Mouse (Mus musculus) bone marrow macrophage, adult 2 months (primary cell): Measurements from ENCODE around the gene Sema4c.

ENCODE experiments used
- CTCF ChIP-seq: IDR thresholded peaks from 2 replicates; pipeline ENCODE4 v1.5.1; 2012; ENCODE audit warnings: low read depth, mild to moderate bottlenecking, low read length, moderate library complexity
- POLR2A ChIP-seq: IDR thresholded peaks from 2 replicates; pipeline ENCODE4 v1.6.1; 2012; ENCODE audit warnings: mild to moderate bottlenecking, low read depth, low read length, borderline replicate concordance

GRCm38 (mm10) chr1:36568776-36569175 lies 10.6 kb upstream of the Sema4c start:
- no peak for TF ChIP-seq POLR2A
- no peak for TF ChIP-seq CTCF
